Mouse (Mus musculus) macrophage (primary cell): ENCODE data around the gene Myh7. TPM values are rescaled to one million over a fixed set of nuclear protein-coding genes. Genes with fewer than 3 reads are reported as not detected.
"Not testable (repeated sequence)": the region's sequence is repeated elsewhere in the genome, so short reads cannot be mapped to it uniquely, and the experiment has no call there.

Source experiments
- H3K27ac ChIP-seq: fragments of 350-480 bp; formaldehyde crosslinking; 2 replicates; pipeline ENCODE4 v1.9.0; 2021
- H3K36me3 ChIP-seq: fragments of 350-480 bp; formaldehyde crosslinking; 2 replicates; pipeline ENCODE4 v1.9.0; 2021; ENCODE audit errors: inconsistent target
- H3K4me3 ChIP-seq: fragments of 350-480 bp; formaldehyde crosslinking; 2 replicates; pipeline ENCODE4 v1.9.0; 2021; ENCODE audit errors: inconsistent target
- H3K79me2 ChIP-seq: fragments of 350-480 bp; formaldehyde crosslinking; 2 replicates; pipeline ENCODE4 v1.9.0; 2021; ENCODE audit errors: inconsistent target
- WGBS: methylation state at CpG from one replicate; pipeline ENCODE4 v1.1.7; 2026; ENCODE audit warnings: inconsistent platforms; ENCODE audit not compliant: missing documents; 5-methylcytosine and 5-hydroxymethylcytosine counted together
- polyA plus RNA-seq: library from polyadenylated mRNA; stranded (reverse); fragments of 250-400 nt; gene quantifications from 3 replicates; pipeline ENCODE4 v1.2.4, GENCODE M21; 2018; ENCODE audit warnings: inconsistent platforms

The Myh7 gene
- polyA plus RNA-seq, 1 experiment from 2014 or later = not detected

- Histone ChIP-seq H3K36me3 (peaks cover 19% of the 10 kb centered on the region; the same call in 1 of the 2 replicates), H3K4me3 (peak overlapping the region; percentile 96), H3K27ac (peak overlapping the region; percentile 61), H3K79me2 (peaks cover 42% of the 10 kb centered on the region)
- 1% methylated on average over 23 of the region's 27 CpGs for WGBS
Observed at GRCm38 (mm10) chr14:55014591-55014990, 20.2 kb upstream of the Myh7 start.

GRCm38 (mm10) chr14:55011116-55011515, 16.7 kb upstream of the Myh7 start:
- Histone ChIP-seq H3K4me3 (no peak overlapping the region), H3K27ac (no peak overlapping the region), H3K79me2 (peaks cover 7% of the 10 kb centered on the region), H3K36me3 (no peaks in the 10 kb centered on the region)
- 77% methylated on average over 4 of the region's 4 CpGs for WGBS

DNA sequence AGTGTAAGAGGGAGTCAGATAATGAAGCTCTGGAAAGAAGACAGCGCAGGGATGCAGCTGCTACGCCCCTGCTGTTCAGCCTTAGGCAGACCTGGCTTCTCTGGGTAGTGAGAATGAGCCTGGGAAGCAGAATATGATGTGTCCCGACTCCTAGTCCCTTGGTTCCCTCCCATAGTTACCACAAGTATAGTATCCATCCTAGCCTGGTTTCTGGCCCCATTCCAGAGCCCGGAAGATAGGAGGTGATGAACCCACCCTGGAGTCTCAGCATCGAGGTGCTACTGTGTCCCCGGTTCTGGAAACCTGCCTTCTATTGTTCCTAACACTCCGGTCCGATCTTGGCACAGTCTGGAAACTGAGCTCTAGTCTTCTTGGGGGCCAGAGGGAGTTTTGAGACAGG, 14.0 kb upstream of the Myh7 start:
- Histone ChIP-seq H3K4me3 (no peak overlapping the region), H3K27ac (no peak overlapping the region), H3K36me3 (no peaks in the 10 kb centered on the region), H3K79me2 (no peaks in the 10 kb centered on the region)
- 88% methylated on average over 8 of the region's 8 CpGs for WGBS

DNA sequence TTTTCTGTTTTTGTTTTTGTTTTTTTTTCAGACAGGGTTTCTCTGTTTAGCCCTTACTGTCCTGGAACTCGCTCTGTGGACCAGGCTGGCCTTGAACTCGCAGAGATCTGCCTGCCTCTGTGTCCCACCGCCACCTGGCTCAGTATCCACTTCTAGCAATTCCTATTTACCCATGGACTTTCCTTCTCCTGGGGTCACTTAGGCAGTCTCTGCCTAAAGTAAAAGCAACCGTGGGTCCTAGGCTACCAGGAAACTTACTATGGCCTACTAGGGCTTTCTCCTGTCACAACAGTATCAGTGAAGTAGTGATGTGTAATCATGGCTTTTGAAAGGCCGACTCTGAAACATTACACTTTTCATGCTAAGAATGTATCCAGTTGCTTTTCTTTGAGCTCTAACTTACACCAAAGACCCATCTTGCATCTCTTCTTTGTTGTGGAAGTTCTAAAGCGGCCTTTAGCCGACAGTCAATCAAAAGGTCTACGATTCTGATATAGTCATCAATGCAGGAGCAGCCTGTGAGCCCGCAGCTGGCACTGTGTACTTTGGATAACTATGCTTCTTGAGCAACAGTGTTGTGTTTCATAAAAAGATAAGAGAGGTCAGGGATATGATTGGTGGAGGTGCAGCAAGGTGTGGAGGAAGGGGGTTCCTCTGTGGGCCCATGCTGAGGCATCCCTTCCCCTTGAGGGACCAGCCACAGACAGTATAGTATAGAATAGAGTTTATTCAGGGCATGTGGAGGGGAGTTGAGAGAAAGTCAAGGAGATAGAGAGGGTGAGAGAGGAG, 12.9 kb upstream of the Myh7 start:
- H3K4me3 ChIP-seq = no peak overlapping the region
- 95% methylated on average over 9 of the region's 9 CpGs for WGBS
- H3K36me3 ChIP-seq = no peaks in the 10 kb centered on the region
- no peaks in the 10 kb centered on the region for H3K79me2 ChIP-seq
- no peak overlapping the region for H3K27ac ChIP-seq

DNA sequence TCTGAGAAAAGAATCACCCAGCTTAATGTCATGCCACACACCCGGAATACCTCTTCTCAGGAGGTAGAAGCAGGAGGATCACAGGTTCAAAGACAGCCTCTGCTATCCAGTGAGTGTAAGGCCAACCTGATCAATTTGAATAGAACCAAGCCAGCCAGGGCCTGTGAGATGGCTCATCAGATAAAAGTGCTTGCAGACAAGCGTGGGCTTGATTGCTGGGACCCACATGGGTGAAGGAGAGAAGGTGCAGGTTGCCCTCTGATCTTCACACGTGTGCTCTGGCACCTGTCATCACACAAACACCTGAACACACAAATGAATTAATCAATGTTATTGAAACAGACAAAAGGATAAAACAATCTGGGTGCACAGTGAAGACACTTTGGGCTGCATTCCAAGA, 12.1 kb upstream of the Myh7 start:
- 73% methylated on average over 3 of the region's 3 CpGs for WGBS
- H3K4me3 ChIP-seq = no peak overlapping the region
- H3K79me2 ChIP-seq = no peaks in the 10 kb centered on the region
- H3K36me3 ChIP-seq = no peaks in the 10 kb centered on the region
- H3K27ac ChIP-seq = no peak overlapping the region

DNA sequence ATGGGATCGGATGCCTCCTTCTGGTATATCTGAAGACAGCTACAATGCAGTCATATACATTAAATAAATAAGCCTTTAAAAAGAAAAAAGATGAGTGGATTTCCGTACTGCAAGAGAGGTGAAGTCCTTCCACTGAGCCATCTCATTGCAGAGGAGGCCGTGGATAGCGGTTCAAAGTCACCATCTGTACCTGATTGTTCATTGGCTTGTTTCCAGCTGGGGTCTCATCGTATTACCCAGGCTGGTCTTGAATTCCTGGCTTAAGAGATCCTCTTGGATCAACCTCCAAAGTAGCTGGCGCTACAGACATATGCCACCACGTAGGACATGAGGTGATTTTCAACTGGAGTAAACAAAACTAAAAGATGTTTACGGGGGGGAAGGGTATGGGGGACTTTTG, 11.5 kb upstream of the Myh7 start:
- Histone ChIP-seq H3K36me3 (no peaks in the 10 kb centered on the region), H3K27ac (no peak overlapping the region), H3K79me2 (no peaks in the 10 kb centered on the region), H3K4me3 (no peak overlapping the region)
- WGBS = 94% methylated on average over 8 of the region's 8 CpGs

GRCm38 (mm10) chr14:55005506-55005905, 11.1 kb upstream of the Myh7 start:
- no peaks in the 10 kb centered on the region for H3K36me3 ChIP-seq
- H3K27ac ChIP-seq = no peak overlapping the region
- no peak overlapping the region for H3K4me3 ChIP-seq
- H3K79me2 ChIP-seq = no peaks in the 10 kb centered on the region
- 97% methylated on average over 2 of the region's 2 CpGs for WGBS

GRCm38 (mm10) chr14:55003878-55004855, 9.7 kb upstream of the Myh7 start:
- Histone ChIP-seq H3K36me3 (no peaks in the 10 kb centered on the region), H3K27ac (no peak overlapping the region), H3K79me2 (no peaks in the 10 kb centered on the region), H3K4me3 (no peak overlapping the region)
- 66% methylated on average over 18 of the region's 18 CpGs for WGBS

- WGBS = 51% methylated on average over 7 of the region's 7 CpGs
- H3K27ac ChIP-seq = no peak overlapping the region
Observed at GRCm38 (mm10) chr14:55002687-55003120, 8.3 kb upstream of the Myh7 start.

GRCm38 (mm10) chr14:55001938-55002686, 7.7 kb upstream of the Myh7 start:
- no peak overlapping the region for H3K4me3 ChIP-seq
- H3K27ac ChIP-seq = no peak overlapping the region
- no peaks in the 10 kb centered on the region for H3K79me2 ChIP-seq
- H3K36me3 ChIP-seq = no peaks in the 10 kb centered on the region
- 34% methylated on average over 12 of the region's 12 CpGs for WGBS

More at GRCm38 (mm10) chr14:55002687-55003120, 8.3 kb upstream of the Myh7 start:
- Histone ChIP-seq H3K79me2 (no peaks in the 10 kb centered on the region), H3K4me3 (no peak overlapping the region), H3K36me3 (no peaks in the 10 kb centered on the region)

- WGBS = 95% methylated on average over 2 of the region's 2 CpGs
- Histone ChIP-seq H3K79me2 (no peaks in the 10 kb centered on the region), H3K4me3 (no peak overlapping the region), H3K36me3 (no peaks in the 10 kb centered on the region), H3K27ac (no peak overlapping the region)
Observed at GRCm38 (mm10) chr14:55001446-55001845, 7.0 kb upstream of the Myh7 start.

DNA sequence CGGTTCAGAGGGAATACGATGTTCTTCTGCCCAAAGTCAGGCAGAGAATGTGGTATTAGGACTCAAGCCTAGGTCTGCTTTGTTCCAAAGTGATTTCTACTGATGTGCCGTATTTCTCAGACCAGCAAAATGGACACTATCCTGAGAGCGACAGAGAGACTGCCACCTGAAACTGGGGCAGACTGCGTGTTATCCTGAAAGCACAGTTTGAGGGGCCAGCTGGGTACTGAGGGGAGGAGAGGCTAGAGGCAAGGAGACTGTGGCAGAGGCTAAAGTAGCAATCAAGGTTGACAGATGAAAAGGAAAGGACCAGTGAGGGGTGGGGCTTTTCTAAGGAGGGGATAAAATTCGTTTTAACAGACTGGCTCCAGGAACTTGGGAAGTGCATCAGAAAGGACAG, 6.4 kb upstream of the Myh7 start:
- 92% methylated on average over 6 of the region's 6 CpGs for WGBS
- H3K4me3 ChIP-seq = no peak overlapping the region

DNA sequence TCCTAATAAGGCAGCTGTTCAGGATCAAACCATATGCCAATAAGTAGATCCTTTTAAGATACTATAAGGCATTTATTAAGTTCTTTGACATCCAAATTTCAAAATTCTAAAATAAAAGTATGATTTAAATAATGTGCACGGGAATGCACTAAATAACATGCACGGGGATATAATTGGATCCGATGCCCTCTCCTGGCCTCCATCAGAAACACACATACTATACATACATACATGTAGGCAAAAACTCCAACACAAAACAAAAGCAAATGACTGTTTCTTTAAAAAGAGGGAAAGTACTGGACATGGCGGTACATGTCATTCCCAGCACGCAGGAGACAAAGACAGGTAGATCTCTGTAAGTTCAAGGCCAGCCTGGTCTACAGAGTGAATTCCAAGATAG, 5.4 kb upstream of the Myh7 start:
- not testable (repeated sequence) for H3K36me3 ChIP-seq, H3K27ac ChIP-seq, H3K4me3 ChIP-seq, H3K79me2 ChIP-seq
- WGBS = 93% methylated on average over 4 of the region's 5 CpGs

More for the DNA sequence above, 6.4 kb upstream of the Myh7 start:
- Histone ChIP-seq H3K79me2 (no peaks in the 10 kb centered on the region), H3K36me3 (no peaks in the 10 kb centered on the region), H3K27ac (no peak overlapping the region)

GRCm38 (mm10) chr14:54998680-54999079, 4.3 kb upstream of the Myh7 start:
- Histone ChIP-seq H3K4me3 (no peak overlapping the region), H3K27ac (no peak overlapping the region), H3K79me2 (no peaks in the 10 kb centered on the region), H3K36me3 (no peaks in the 10 kb centered on the region)
